Mouse (Mus musculus) CH12.LX (cell line): ENCODE results near the gene Appl1. TPM values are rescaled to one million over a fixed set of nuclear protein-coding genes. Genes with fewer than 3 reads are reported as not detected.
A peak's percentile ranks its signal among the peaks of the same experiment; 100 is the strongest.

Experiments used
- DNase-seq: peaks from one replicate; pipeline ENCODE4 v3.0.0-alpha.2; 2013; ENCODE audit errors: extremely low read depth
- H3K27ac ChIP-seq: 2 replicates; pipeline ENCODE4 v1.5.1; 2012; ENCODE audit warnings: low read depth, mild to moderate bottlenecking, control low read depth, moderate library complexity; ENCODE audit not compliant: insufficient read depth
- H3K27me3 ChIP-seq: replicated peaks from 2 replicates; pipeline ENCODE3; 2012; ENCODE audit warnings: inconsistent platforms
- H3K36me3 ChIP-seq, 2 experiments: replicated peaks in 1 of 2; 2 replicates each; pipeline versions ENCODE3 to v1.6.1; 2012; ENCODE audit warnings: inconsistent platforms in 1 of 2, low read length in 1 of 2, mild to moderate bottlenecking in 1 of 2, mixed read lengths in 1 of 2, moderate library complexity in 1 of 2; ENCODE audit not compliant: control insufficient read depth in 1 of 2, insufficient read depth in 1 of 2
- H3K4me1 ChIP-seq, 2 experiments: 2 replicates each; pipeline ENCODE4 v1.6.1; 2012; ENCODE audit warnings: inconsistent platforms in 1 of 2, moderate library complexity in 1 of 2; ENCODE audit not compliant: insufficient read depth in 2 of 2, control insufficient read depth in 1 of 2
- H3K4me2 ChIP-seq: 2 replicates; pipeline ENCODE4 v1.6.1; 2012; ENCODE audit warnings: low read depth, mild to moderate bottlenecking, control low read depth; ENCODE audit not compliant: poor library complexity, insufficient read depth, severe bottlenecking
- H3K4me3 ChIP-seq, 3 experiments: fragments of 150-350 bp in 1 of 3; sonication (generic) in 1 of 3; replicated peaks in 1 of 3; 2 replicates each; pipeline versions ENCODE3 to v1.5.1; 2011 to 2012; ENCODE audit warnings: low read depth in 2 of 3, low read length in 2 of 3, mild to moderate bottlenecking in 2 of 3, moderate library complexity in 2 of 3, control low read depth in 1 of 3, improper control_type of control experiment in 1 of 3, inconsistent platforms in 1 of 3, mixed read lengths in 1 of 3; ENCODE audit not compliant: poor library complexity in 1 of 3
- H3K79me2 ChIP-seq: replicated peaks from 2 replicates; pipeline ENCODE4 v1.6.1; 2012; ENCODE audit warnings: mild to moderate bottlenecking, moderate library complexity; ENCODE audit not compliant: control insufficient read depth, poor library complexity, insufficient read depth, severe bottlenecking; ENCODE audit errors: extremely low read depth
- H3K9ac ChIP-seq: 2 replicates; pipeline ENCODE4 v1.6.1; 2012; ENCODE audit warnings: low read depth, mild to moderate bottlenecking, control low read depth, moderate library complexity; ENCODE audit not compliant: insufficient read depth
- H3K9me3 ChIP-seq: replicated peaks from 2 replicates; pipeline ENCODE3; 2012; ENCODE audit warnings: low read length, inconsistent platforms, mixed read lengths
- BHLHE40 ChIP-seq: IDR thresholded peaks from 2 replicates; pipeline ENCODE4 v1.6.1; 2011; ENCODE audit warnings: mild to moderate bottlenecking, low read depth, low read length, improper control_type of control experiment
- CHD2 ChIP-seq: IDR thresholded peaks from 2 replicates; pipeline ENCODE4 v1.6.1; 2011; ENCODE audit warnings: low read length, improper control_type of control experiment
- CTCF ChIP-seq, 2 experiments: IDR thresholded peaks in 1 of 2; conservative IDR thresholded peaks in 1 of 2; 2 replicates each; pipeline ENCODE4 v1.5.1; 2011 to 2012; ENCODE audit warnings: low read depth in 2 of 2, low read length in 2 of 2, improper control_type of control experiment in 1 of 2, inconsistent platforms in 1 of 2, mild to moderate bottlenecking in 1 of 2, moderate library complexity in 1 of 2
- E2F4 ChIP-seq: IDR thresholded peaks from 2 replicates; pipeline ENCODE4 v1.6.1; 2011; ENCODE audit warnings: low read depth, low read length, improper control_type of control experiment; ENCODE audit not compliant: insufficient replicate concordance
- EP300 ChIP-seq: IDR thresholded peaks from 2 replicates; pipeline ENCODE4 v1.6.1; 2011; ENCODE audit warnings: low read length, improper control_type of control experiment
- GABPA ChIP-seq: IDR thresholded peaks from 2 replicates; pipeline ENCODE4 v1.6.1; 2012; ENCODE audit warnings: low read depth, low read length, improper control_type of control experiment, inconsistent platforms; ENCODE audit not compliant: insufficient replicate concordance
- IRF4 ChIP-seq: IDR thresholded peaks from 2 replicates; pipeline ENCODE4 v1.6.1; 2014; ENCODE audit warnings: low read depth, mild to moderate bottlenecking, inconsistent platforms, low read length, improper control_type of control experiment
- KAT2A ChIP-seq: IDR thresholded peaks from 2 replicates; pipeline ENCODE4 v1.6.1; 2012; ENCODE audit warnings: low read length, improper control_type of control experiment, inconsistent platforms; ENCODE audit not compliant: insufficient replicate concordance
- MAX ChIP-seq: IDR thresholded peaks from 2 replicates; pipeline ENCODE4 v1.6.1; 2011; ENCODE audit warnings: low read length, improper control_type of control experiment
- MAZ ChIP-seq: IDR thresholded peaks from 2 replicates; pipeline ENCODE4 v1.6.1; 2012; ENCODE audit warnings: low read depth, mild to moderate bottlenecking, inconsistent platforms, low read length, improper control_type of control experiment, moderate library complexity
- MXI1 ChIP-seq: IDR thresholded peaks from 2 replicates; pipeline ENCODE4 v1.6.1; 2011; ENCODE audit warnings: mild to moderate bottlenecking, low read depth, low read length, improper control_type of control experiment
- NELFE ChIP-seq: IDR thresholded peaks from 2 replicates; pipeline ENCODE4 v1.6.1; 2011; ENCODE audit warnings: low read depth, low read length, improper control_type of control experiment
- NRF1 ChIP-seq: IDR thresholded peaks from 2 replicates; pipeline ENCODE4 v1.6.1; 2014; ENCODE audit warnings: low read depth, mild to moderate bottlenecking, inconsistent platforms, low read length, improper control_type of control experiment, moderate library complexity
- POLR2A ChIP-seq: IDR thresholded peaks from 2 replicates; pipeline ENCODE4 v1.6.1; 2011; ENCODE audit warnings: low read depth, mild to moderate bottlenecking, improper control_type of control experiment, low read length
- POLR2AphosphoS2 ChIP-seq: IDR thresholded peaks from 2 replicates; pipeline ENCODE4 v1.6.1; 2011; ENCODE audit warnings: low read depth, low read length, improper control_type of control experiment
- SIN3A ChIP-seq: IDR thresholded peaks from 2 replicates; pipeline ENCODE4 v1.6.1; 2012; ENCODE audit warnings: low read length, improper control_type of control experiment, inconsistent platforms
- SMC3 ChIP-seq: IDR thresholded peaks from 2 replicates; pipeline ENCODE4 v1.6.1; 2011; ENCODE audit warnings: low read depth, low read length, improper control_type of control experiment
- TBP ChIP-seq: conservative IDR thresholded peaks from 2 replicates; pipeline ENCODE4 v1.6.1; 2011; ENCODE audit warnings: low read depth, low read length, improper control_type of control experiment
- TCF12 ChIP-seq: IDR thresholded peaks from 2 replicates; pipeline ENCODE4 v1.6.1; 2014; ENCODE audit warnings: low read depth, mild to moderate bottlenecking, inconsistent platforms, low read length, improper control_type of control experiment
- USF1 ChIP-seq: IDR thresholded peaks from 2 replicates; pipeline ENCODE4 v1.6.1; 2014; ENCODE audit warnings: low read depth, mild to moderate bottlenecking, inconsistent platforms, low read length, improper control_type of control experiment
- USF2 ChIP-seq: conservative IDR thresholded peaks from 2 replicates; pipeline ENCODE4 v1.6.1; 2011; ENCODE audit warnings: low read depth, low read length, improper control_type of control experiment
- ZKSCAN1 ChIP-seq: IDR thresholded peaks from 2 replicates; pipeline ENCODE4 v1.6.1; 2012; ENCODE audit warnings: low read depth, inconsistent platforms, low read length, improper control_type of control experiment, borderline replicate concordance
- ZMIZ1 ChIP-seq: IDR thresholded peaks from 2 replicates; pipeline ENCODE4 v1.6.1; 2012; ENCODE audit warnings: low read depth, mild to moderate bottlenecking, inconsistent platforms, low read length, improper control_type of control experiment
- ZNF384 ChIP-seq: IDR thresholded peaks from 2 replicates; pipeline ENCODE4 v1.6.1; 2012; ENCODE audit warnings: low read depth, low read length, improper control_type of control experiment, inconsistent platforms
- dilution Hi-C: fragments of 300-500 bp; cut with MboI; formaldehyde crosslinking; loops from 2 replicates; pipeline ENCODE4 v1.14.3; 2020; ENCODE audit warnings: low sequenced_read_pairs; ENCODE audit not compliant: extremely low pct_unique_long_range_greater_than_20kb, extremely low pct_ligation_motif_present
- in situ Hi-C: fragments of 300-500 bp; cut with MboI; formaldehyde crosslinking; loops from 3 replicates; pipeline ENCODE4 v1.14.3; 2019; ENCODE audit warnings: low sequenced_read_pairs, low pct_ligation_motif_present, low pct_unique_long_range_greater_than_20kb, mixed read lengths
- polyA plus RNA-seq: library from polyadenylated mRNA; unstranded; fragments of >175 nt; gene quantifications from 2 replicates; pipeline ENCODE4 v1.2.1, GENCODE M21; 2012; ENCODE audit warnings: low read depth; ENCODE audit not compliant: insufficient read length
- total RNA-seq, 2 experiments: library from RNA; depleted of rRNA; stranded (reverse); fragments of 300-350 nt in 1 of 2; fragments of >200 nt in 1 of 2; gene quantifications; 2 replicates each; pipeline ENCODE4 v1.2.3; 2012 to 2014

The Appl1 gene
- total and polyA plus RNA-seq, 3 experiments = 9.0 to 11.9 (median 11.0) TPM

DNA sequence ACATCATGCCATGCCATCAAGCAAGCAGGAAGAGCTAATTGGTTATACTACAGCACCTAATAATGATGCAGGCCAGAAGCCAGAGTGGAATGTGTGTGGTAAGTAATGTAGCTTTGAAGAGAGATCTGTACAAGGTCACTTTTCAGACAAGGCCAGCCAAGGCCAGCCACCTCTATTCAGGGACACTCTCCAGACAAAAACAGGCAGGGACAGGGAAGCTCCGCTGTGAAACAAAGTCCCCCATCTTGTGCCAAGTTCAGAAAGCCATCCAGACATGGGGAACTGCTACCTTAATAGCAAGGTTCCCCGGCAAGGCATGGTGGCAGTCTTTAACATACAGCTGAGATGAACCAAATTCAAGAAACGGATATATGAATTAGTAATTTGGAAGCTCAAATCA lies 4.5 kb upstream of the Appl1 start:
- in situ Hi-C loops = loop anchor here (25.0 kb wide), 1 partner anchor 288 kb away; the partner anchor contains the start of gene Dnah12
- Histone ChIP-seq H3K4me3 (no peak overlapping the region), H3K27ac (no peak overlapping the region), H3K9me3 (peaks cover 2% of the 10 kb centered on the region), H3K9ac (no peak overlapping the region), H3K4me1 (peaks cover 0 to 3% of the 10 kb centered on the region in 2 experiments; a peak in 2 of 4 replicates), H3K27me3 (peaks cover 4% of the 10 kb centered on the region), H3K79me2 (no peaks in the 10 kb centered on the region), H3K36me3 (no peaks in the 10 kb centered on the region), H3K4me2 (no peak overlapping the region)
- DNase-seq = no peak
- TF ChIP-seq CHD2 (no peak), EP300 (no peak), ZKSCAN1 (no peak), KAT2A (no peak), ZNF384 (no peak), E2F4 (no peak), CTCF (conservative IDR thresholded peaks at IDR 0.05 in 1 of 2, IDR thresholded peaks at IDR 0.05 in 1 of 2; ENCODE audit: low read depth in 2 of 2, low read length in 2 of 2) (no peak)
- dilution Hi-C loops = no loop called here

DNA sequence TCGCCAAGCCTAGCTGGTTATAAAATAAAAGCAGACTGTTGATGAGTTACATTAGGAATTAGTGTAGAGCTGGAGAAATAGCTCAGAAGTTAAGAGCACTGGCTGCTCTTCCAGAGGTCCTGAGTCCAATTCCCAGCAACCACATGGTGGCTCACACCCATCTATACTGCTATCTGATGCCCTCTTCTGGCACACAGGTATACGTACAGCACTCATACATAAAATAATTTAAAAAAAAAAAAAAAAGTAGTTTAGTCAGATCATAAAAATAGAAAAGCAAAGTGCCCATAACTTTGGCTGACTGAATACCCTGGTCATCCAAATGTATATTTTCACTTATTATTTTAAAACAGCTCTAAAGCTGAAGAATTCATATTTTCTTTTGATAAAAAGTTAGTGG lies 2.1 kb upstream of the Appl1 start:
- dilution Hi-C loops = no loop called here
- no peak for DNase-seq
- in situ Hi-C loops = no loop called here

DNA sequence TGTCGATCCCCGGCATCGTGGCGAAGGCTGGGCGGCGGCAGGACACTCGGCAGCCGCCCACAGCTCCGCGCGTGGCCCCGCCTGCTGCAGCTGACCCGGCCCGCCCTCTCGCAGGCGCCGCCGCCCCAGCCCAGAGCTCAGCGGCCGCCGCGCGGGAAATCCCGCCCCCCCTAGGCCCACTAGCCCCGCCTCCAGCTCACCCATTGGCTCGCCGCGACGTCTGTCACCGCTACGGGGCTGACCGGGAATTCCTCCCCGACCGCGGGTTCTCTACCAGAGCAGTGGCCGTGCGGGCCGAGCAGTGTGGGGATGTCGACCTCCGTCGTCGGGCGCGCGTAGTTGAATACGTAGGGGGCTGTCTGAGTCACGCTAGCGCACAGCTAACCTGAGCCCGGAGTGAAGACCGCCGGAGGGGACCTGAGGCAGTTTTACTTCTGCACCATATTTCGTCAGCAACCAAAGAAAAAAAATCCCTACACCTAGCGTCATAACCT lies 546 bp downstream of the Appl1 start:
- Histone ChIP-seq H3K9me3 (peaks cover 2% of the 10 kb centered on the region), H3K9ac (peak overlapping the region; percentile 82), H3K4me1 (peaks cover 6 to 20% of the 10 kb centered on the region in 2 experiments; a peak in 2 of 4 replicates), H3K79me2 (peaks cover 15% of the 10 kb centered on the region), H3K4me3 (peak overlapping the region; percentile 87 to 92 (median 90)), H3K27ac (no peak overlapping the region), H3K27me3 (peaks cover 4% of the 10 kb centered on the region), H3K36me3 (no peaks in the 10 kb centered on the region), H3K4me2 (peak overlapping the region; percentile 75; the same call in 1 of the 2 replicates)
- dilution Hi-C loops (no loop called here), in situ Hi-C loops (no loop called here)
- peak; percentile 89 for DNase-seq
- peak; percentile 75 for TF ChIP-seq TCF12
- TF ChIP-seq NRF1 = peak; percentile 54
- no peak for TF ChIP-seq KAT2A
- TF ChIP-seq MAZ = peak; percentile 66; the same call in 1 of the 2 replicates
- peak; percentile 94 for TF ChIP-seq ZMIZ1
- TF ChIP-seq POLR2A = peak; percentile 96
- TF ChIP-seq CTCF (conservative IDR thresholded peaks at IDR 0.05 in 1 of 2, IDR thresholded peaks at IDR 0.05 in 1 of 2; ENCODE audit: low read depth in 2 of 2, low read length in 2 of 2) = no peak
- peak; percentile 55; the same call in 1 of the 2 replicates for TF ChIP-seq TBP
- TF ChIP-seq BHLHE40 = peak; percentile 42; the same call in 1 of the 2 replicates
- TF ChIP-seq USF2 = no peak
- no peak for TF ChIP-seq USF1
- TF ChIP-seq NELFE = peak; percentile 95
- TF ChIP-seq SIN3A = no peak; the same call in 1 of the 2 replicates
- peak; percentile 60; the same call in 1 of the 2 replicates for TF ChIP-seq ZNF384
- TF ChIP-seq MAX = peak; percentile 32; the same call in 1 of the 2 replicates
- no peak for TF ChIP-seq MXI1
- no peak for TF ChIP-seq GABPA
- TF ChIP-seq POLR2AphosphoS2 = peak; percentile 77; the same call in 1 of the 2 replicates

More for the DNA sequence above, 2.1 kb upstream of the Appl1 start:
- H3K9ac ChIP-seq = no peak overlapping the region
- peaks cover 3 to 12% of the 10 kb centered on the region in 2 experiments; a peak in 2 of 4 replicates for H3K4me1 ChIP-seq
- no peak overlapping the region for H3K4me3 ChIP-seq
- H3K36me3 ChIP-seq = no peaks in the 10 kb centered on the region
- H3K4me2 ChIP-seq = no peak overlapping the region
- peaks cover 2% of the 10 kb centered on the region for H3K9me3 ChIP-seq
- no peak overlapping the region for H3K27ac ChIP-seq
- TF ChIP-seq SMC3 (no peak), USF1 (no peak), MAZ (no peak), IRF4 (no peak), CTCF (conservative IDR thresholded peaks at IDR 0.05 in 1 of 2, IDR thresholded peaks at IDR 0.05 in 1 of 2; ENCODE audit: low read depth in 2 of 2, low read length in 2 of 2) (peak in 1 of 2 experiments; percentile 47; a peak in 2 of 4 replicates), MXI1 (no peak), ZNF384 (peak; percentile 79), MAX (no peak)
- peaks cover 4% of the 10 kb centered on the region for H3K27me3 ChIP-seq
- H3K79me2 ChIP-seq = peaks cover 5% of the 10 kb centered on the region; the same call in 1 of the 2 replicates
